Mouse (Mus musculus): ENCODE results near the gene Gm33815. TPM values are rescaled to one million over a fixed set of nuclear protein-coding genes. Genes with fewer than 3 reads are reported as not detected.
"Not testable (repeated sequence)": the region's sequence is repeated elsewhere in the genome, so short reads cannot be mapped to it uniquely, and the experiment has no call there.

Gm33815 gene
- not detected in 2 replicates for polyA plus RNA-seq (2015; fragmentation: Nextera tagmentation; extraction: Ambion mirVana)

DNA sequence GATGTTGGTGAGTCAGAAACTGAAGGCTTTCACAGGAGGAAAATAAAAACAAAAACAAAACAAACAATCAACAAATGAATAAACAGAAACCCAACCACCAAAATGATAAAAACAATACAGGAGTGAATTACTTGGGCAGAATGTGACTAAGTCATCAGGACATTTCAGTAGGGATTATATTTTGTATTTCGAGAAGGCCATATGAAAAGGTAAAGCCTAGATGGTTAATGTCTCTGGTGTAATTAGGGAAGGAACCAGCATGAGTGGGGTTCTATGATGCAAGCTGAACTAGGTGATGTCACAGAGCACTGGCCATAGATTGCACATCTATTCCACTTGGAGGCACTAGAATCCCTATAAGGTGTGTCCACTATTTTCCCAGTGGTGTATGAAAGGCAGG, at the start of gene Gm33815:
TSS of gene Gm33815 (plus strand) at position 301 of the 400 bp plus-strand sequence.
- not testable (repeated sequence) for H3K4me2 ChIP-seq; H3K4me1 ChIP-seq; H3K27ac ChIP-seq; H3K9me3 ChIP-seq; H3K36me3 ChIP-seq; ATAC-seq (ENCODE audit: insufficient read depth, low FRiP score, low read depth); H3K4me3 ChIP-seq (replicated peaks); H3K27me3 ChIP-seq (replicated peaks); H3K9ac ChIP-seq
- WGBS, result no CpG with 5 or more reads among the region's 1 CpGs

Measured in stomach, embryonic 15.5 days (tissue).